Mouse (Mus musculus) midbrain, postnatal 0 days (tissue): Measurements from ENCODE around the gene Cblb. TPM values are rescaled to one million over a fixed set of nuclear protein-coding genes. Genes with fewer than 3 reads are reported as not detected.
A peak's percentile ranks its signal among the peaks of the same experiment; 100 is the strongest.

Experiments
- ATAC-seq: fragments of 200-750 bp; cut with Nextera tagmentation; 2 replicates; pipeline ENCODE4 v1.8.0; 2017; ENCODE audit warnings: moderate number of reproducible peaks, mild to moderate bottlenecking, moderate TSS enrichment, moderate library complexity; ENCODE audit not compliant: low FRiP score
- DNase-seq: peaks from one replicate; pipeline ENCODE4 v3.0.0-alpha.2; 2015; ENCODE audit warnings: low spot score
- H3K27ac ChIP-seq: fragments of 300-500 bp; sonication (generic); 2 replicates; pipeline ENCODE4 v1.5.1; 2014; ENCODE audit warnings: low read depth, mild to moderate bottlenecking, low read length, mixed read lengths
- H3K27me3 ChIP-seq: fragments of 300-500 bp; sonication (generic); 2 replicates; pipeline ENCODE4 v1.6.1; 2014; ENCODE audit warnings: low read length, control low read depth, mixed read lengths; ENCODE audit not compliant: insufficient read depth
- H3K36me3 ChIP-seq: fragments of 300-500 bp; sonication (generic); 2 replicates; pipeline ENCODE4 v1.6.1; 2014; ENCODE audit warnings: low read length, control low read depth, mixed read lengths; ENCODE audit not compliant: insufficient read depth
- H3K4me1 ChIP-seq: fragments of 300-500 bp; sonication (generic); 2 replicates; pipeline ENCODE4 v1.6.1; 2014; ENCODE audit warnings: mild to moderate bottlenecking, control low read depth, antibody characterized with exemption, low read length, mixed read lengths; ENCODE audit not compliant: insufficient read depth
- H3K4me2 ChIP-seq: fragments of 300-500 bp; sonication (generic); 2 replicates; pipeline ENCODE4 v1.6.1; 2014; ENCODE audit warnings: low read depth, mild to moderate bottlenecking, low read length, mixed read lengths; ENCODE audit not compliant: poor library complexity, severe bottlenecking
- H3K4me3 ChIP-seq: fragments of 300-500 bp; sonication (generic); 2 replicates; pipeline ENCODE4 v1.5.1; 2014; ENCODE audit warnings: low read depth, mild to moderate bottlenecking, low read length, moderate library complexity
- H3K9ac ChIP-seq: fragments of 300-500 bp; sonication (generic); replicated peaks from 2 replicates; pipeline ENCODE4 v1.6.1; 2014; ENCODE audit warnings: mild to moderate bottlenecking, low read length, moderate library complexity, mixed read lengths; ENCODE audit not compliant: poor library complexity, severe bottlenecking
- H3K9me3 ChIP-seq: fragments of 300-500 bp; sonication (generic); 2 replicates; pipeline ENCODE4 v1.6.1; 2016; ENCODE audit warnings: low read length, control low read depth
- CTCF ChIP-seq: IDR thresholded peaks from 2 replicates; pipeline ENCODE4 v1.5.1; 2016; ENCODE audit warnings: antibody characterized with exemption, mild to moderate bottlenecking
- WGBS: fragments of 180-500 bp; shearing (Covaris S2); extraction: QIAGEN DNeasy Blood & Tissue Kit; methylation state at CpG from one replicate; pipeline ENCODE4 v1.1.7; 2014; 5-methylcytosine and 5-hydroxymethylcytosine counted together
- polyA plus RNA-seq: library from polyadenylated mRNA; unstranded; fragments of >200 nt; fragmentation: Nextera tagmentation; extraction: Ambion mirVana; gene quantifications from 2 replicates; pipeline ENCODE4 v1.2.1, GENCODE M21; 2015
- total RNA-seq: library from RNA; depleted of rRNA; stranded (reverse); fragments of >200 nt; gene quantifications from 2 replicates; pipeline ENCODE4 v1.2.3, GENCODE M21; 2014

Gene Cblb
- total and polyA plus RNA-seq, 2 experiments from 2014 or later = 4.5 to 12.0 TPM

GRCm38 (mm10) chr16:52134631-52135227, 103.7 kb downstream of the Cblb start:
- Histone ChIP-seq H3K4me2 (no peak overlapping the region), H3K27me3 (no peaks in the 10 kb centered on the region), H3K4me1 (no peaks in the 10 kb centered on the region), H3K27ac (no peak overlapping the region), H3K36me3 (0 out of 2 replicates have a peak, but pooled peaks cover 2% of the 10 kb centered on the region), H3K9ac (no peak overlapping the region), H3K4me3 (no peak overlapping the region), H3K9me3 (no peaks in the 10 kb centered on the region)
- no peak for TF ChIP-seq CTCF
- WGBS = 64% methylated on average over 11 of the region's 11 CpGs
- ATAC-seq = no peak
- peak; percentile 53 for DNase-seq

- no peak for TF ChIP-seq CTCF
- Histone ChIP-seq H3K4me1 (no peaks in the 10 kb centered on the region), H3K36me3 (0 out of 2 replicates have a peak, but pooled peaks cover 2% of the 10 kb centered on the region), H3K27ac (no peak overlapping the region), H3K27me3 (no peaks in the 10 kb centered on the region), H3K4me2 (no peak overlapping the region), H3K9ac (no peak overlapping the region), H3K9me3 (no peaks in the 10 kb centered on the region), H3K4me3 (no peak overlapping the region)
- ATAC-seq (no peak), DNase-seq (no peak)
- WGBS = 69% methylated on average over 9 of the region's 9 CpGs
Observed at GRCm38 (mm10) chr16:52135689-52136390, 104.8 kb downstream of the Cblb start.

GRCm38 (mm10) chr16:52143101-52143500, 112.1 kb downstream of the Cblb start:
- no peaks in the 10 kb centered on the region for H3K36me3 ChIP-seq
- whole genome bisulfite sequencing = 95% methylated on average over 13 of the region's 13 CpGs
- TF ChIP-seq CTCF = no peak
- no peaks in the 10 kb centered on the region for H3K9me3 ChIP-seq
- no peak overlapping the region for H3K27ac ChIP-seq
- H3K4me1 ChIP-seq = no peaks in the 10 kb centered on the region
- H3K9ac ChIP-seq = no peak overlapping the region
- no peak overlapping the region for H3K4me2 ChIP-seq
- DNase-seq (no peak), ATAC-seq (no peak)
- no peak overlapping the region for H3K4me3 ChIP-seq
- no peaks in the 10 kb centered on the region for H3K27me3 ChIP-seq

- 95% methylated on average over 3 of the region's 3 CpGs for WGBS
- Histone ChIP-seq H3K4me1 (no peaks in the 10 kb centered on the region), H3K4me3 (no peak overlapping the region), H3K27me3 (no peaks in the 10 kb centered on the region), H3K36me3 (no peaks in the 10 kb centered on the region), H3K27ac (no peak overlapping the region), H3K4me2 (no peak overlapping the region), H3K9me3 (no peaks in the 10 kb centered on the region), H3K9ac (no peak overlapping the region)
- DNase-seq (no peak), ATAC-seq (no peak)
- TF ChIP-seq CTCF = no peak
Observed at GRCm38 (mm10) chr16:52143818-52144217, 112.8 kb downstream of the Cblb start.

GRCm38 (mm10) chr16:52144792-52145191, 113.8 kb downstream of the Cblb start:
- no peaks in the 10 kb centered on the region for H3K36me3 ChIP-seq
- H3K27ac ChIP-seq = no peak overlapping the region
- ATAC-seq (no peak), DNase-seq (no peak)
- no peaks in the 10 kb centered on the region for H3K27me3 ChIP-seq
- no peaks in the 10 kb centered on the region for H3K9me3 ChIP-seq
- no peak overlapping the region for H3K4me2 ChIP-seq
- no peaks in the 10 kb centered on the region for H3K4me1 ChIP-seq
- no peak overlapping the region for H3K9ac ChIP-seq
- no peak for TF ChIP-seq CTCF
- WGBS = 92% methylated on average over 5 of the region's 5 CpGs
- H3K4me3 ChIP-seq = no peak overlapping the region

GRCm38 (mm10) chr16:52145552-52145951, 114.5 kb downstream of the Cblb start:
- Histone ChIP-seq H3K4me2 (no peak overlapping the region), H3K27me3 (no peaks in the 10 kb centered on the region), H3K27ac (no peak overlapping the region), H3K4me1 (no peaks in the 10 kb centered on the region), H3K9ac (no peak overlapping the region), H3K4me3 (no peak overlapping the region), H3K36me3 (no peaks in the 10 kb centered on the region), H3K9me3 (no peaks in the 10 kb centered on the region)
- 89% methylated on average over 4 of the region's 4 CpGs for whole genome bisulfite sequencing
- TF ChIP-seq CTCF = no peak
- no peak for ATAC-seq
- DNase-seq = no peak
